Mouse (Mus musculus) gastrocnemius, postnatal 4 days (tissue): ENCODE data around the gene Msmp. TPM values are rescaled to one million over a fixed set of nuclear protein-coding genes. Genes with fewer than 3 reads are reported as not detected.

Experiments
- microRNA-seq: library from miRNA; unstranded; fragments of <30 nt; microRNA quantifications from one replicate; pipeline ENCODE4 v1.2.0, GENCODE M21; 2021
- total RNA-seq, 2 experiments: library from RNA; stranded (reverse); gene quantifications; 2 replicates each; pipeline ENCODE4 v1.2.3; 2021

Msmp gene
- total RNA-seq, 2 experiments from 2014 or later, result not detected

Small RNAs within 50 kb of the gene (microRNA-seq; reads per million reads assigned to microRNA genes)
- gene Gm25262, result not detected

Other genes with a start within 250 kb of the Msmp start
- gene Rusc2, start 202.5 kb downstream of the Msmp start, total RNA-seq, result 10 to 100 TPM; 58.6 to 63.4 TPM
- gene Fam166b, start 155.4 kb downstream of the Msmp start, total RNA-seq, result under 1 TPM in 1 of 2 experiments, not detected in 1; 0.47 TPM
- 10 to 100 TPM; 39.3 to 40.9 TPM for gene Tesk1, start 142.6 kb downstream of the Msmp start, total RNA-seq
- gene Cd72, start 129.9 kb downstream of the Msmp start, total RNA-seq, result under 1 TPM; 0.32 to 0.75 TPM
- gene Sit1, start 100.8 kb downstream of the Msmp start, total RNA-seq, result not detected
- 10 to 100 TPM; 23.3 to 28.6 TPM for gene Ccdc107, start 91.6 kb downstream of the Msmp start, total RNA-seq
- 1 to 10 TPM; 7.9 to 8.9 TPM for gene Arhgef39, start 84.8 kb downstream of the Msmp start, total RNA-seq
- 1 to 10 TPM; 1.2 to 3.1 TPM for gene Car9, start 77.5 kb downstream of the Msmp start, total RNA-seq
- gene Tpm2, start 60.7 kb downstream of the Msmp start, total RNA-seq, result 1,000 to 10,000 TPM; 9,033 to 9,337 TPM
- 10 to 100 TPM; 51.9 to 55.1 TPM for gene Creb3, start 22.2 kb downstream of the Msmp start, total RNA-seq
- gene Tln1, start 21.8 kb downstream of the Msmp start, total RNA-seq, result 100 to 1,000 TPM; 137 to 140 TPM
- 10 to 100 TPM; 37.1 to 41.3 TPM for gene Rgp1, start 5.8 kb downstream of the Msmp start, total RNA-seq
- 10 to 100 TPM; 11.5 to 12.0 TPM for gene Gba2, start 5.6 kb downstream of the Msmp start, total RNA-seq
- gene Npr2, start 47.4 kb upstream of the Msmp start, total RNA-seq, result 10 to 100 TPM; 42.9 to 49.7 TPM
- under 1 TPM in 1 of 2 experiments, not detected in 1; 0.26 TPM for gene Spag8, start 69.1 kb upstream of the Msmp start, total RNA-seq
- gene Hint2, start 72.0 kb upstream of the Msmp start, total RNA-seq, result 10 to 100 TPM; 57.6 to 66.5 TPM
- gene Tmem8b, start 84.5 kb upstream of the Msmp start, total RNA-seq, result 10 to 100 TPM in 1 of 2 experiments, 1 to 10 TPM in 1; 9.4 to 12.0 TPM
- gene Fam221b, start 84.7 kb upstream of the Msmp start, total RNA-seq, result under 1 TPM; 0.13 to 0.44 TPM
- not detected for gene Olfr70, start 116.3 kb upstream of the Msmp start, total RNA-seq
- not detected for gene Olfr71, start 125.8 kb upstream of the Msmp start, total RNA-seq
- gene Hrct1, start 142.7 kb upstream of the Msmp start, total RNA-seq, result 1 to 10 TPM; 2.2 TPM
- 1 to 10 TPM; 1.4 to 1.5 TPM for gene Spaar, start 145.5 kb upstream of the Msmp start, total RNA-seq
- not detected for gene Olfr159, start 186.5 kb upstream of the Msmp start, total RNA-seq
- not detected for gene Olfr156, start 239.4 kb upstream of the Msmp start, total RNA-seq